Mouse (Mus musculus): ENCODE results near the gene Lsm3. TPM values are rescaled to one million over a fixed set of nuclear protein-coding genes. Genes with fewer than 3 reads are reported as not detected.
"Not testable (repeated sequence)": the region's sequence is repeated elsewhere in the genome, so short reads cannot be mapped to it uniquely, and the experiment has no call there.

Gene Lsm3
- polyA plus RNA-seq (2015; fragmentation: Nextera tagmentation; extraction: Ambion mirVana) = 94.8 and 106 TPM in 2 replicates

DNA sequence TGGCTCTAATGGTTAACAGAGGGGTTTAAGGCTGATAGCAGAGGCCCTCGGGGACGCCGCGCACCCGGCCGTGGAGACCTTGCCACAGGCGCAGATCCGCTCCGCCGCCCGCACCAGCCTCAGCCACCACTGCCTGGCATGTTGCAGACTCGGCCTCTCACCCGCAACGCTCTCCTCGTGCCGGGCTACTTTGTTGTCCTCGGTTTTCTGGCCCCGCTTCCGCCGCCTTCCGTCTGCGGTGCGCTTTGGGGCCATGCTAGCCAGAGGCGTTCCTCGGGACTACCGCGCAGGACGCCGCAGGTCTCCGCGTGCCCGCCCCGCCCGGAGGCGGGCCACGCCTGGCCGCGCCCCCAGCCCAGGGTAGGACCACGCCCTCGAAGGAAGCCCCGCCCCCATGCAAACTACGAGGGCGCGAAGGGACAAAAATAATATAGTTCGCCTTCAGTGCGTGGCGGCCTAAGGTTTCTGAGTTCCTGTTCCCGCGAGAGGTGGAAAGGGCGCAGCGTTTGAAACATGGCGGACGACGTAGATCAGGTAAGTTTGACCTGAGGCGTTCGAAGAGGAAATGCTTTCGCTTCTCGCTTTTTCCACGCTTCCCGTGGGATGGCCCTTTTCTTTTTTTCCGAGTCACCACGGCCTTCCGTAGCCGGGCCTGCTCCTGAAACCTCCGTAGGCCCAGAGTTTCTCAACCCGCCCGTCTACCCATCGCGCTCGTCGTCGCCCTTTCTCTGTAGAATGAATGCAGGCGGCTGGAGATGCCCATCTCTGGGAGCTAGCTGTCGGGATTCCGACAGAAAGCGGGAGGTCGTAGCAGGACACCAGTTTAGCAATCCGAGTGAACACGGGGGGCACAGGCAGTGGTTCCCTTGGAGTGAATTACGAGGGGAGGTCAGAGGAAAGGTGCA lies at the start of gene Lsm3, which contains the start of gene Xpc:
TSS of gene Lsm3 (plus strand) at position 384 of the 905 bp plus-strand sequence.
TSS of gene Xpc (minus strand) at position 344 of the 905 bp plus-strand sequence.
- Histone ChIP-seq H3K36me3 (replicated peaks) (peaks cover 35% of the 10 kb centered on the region), H3K4me3 (replicated peaks) (peak within 1 kb of the TSS; percentile 88), H3K27me3 (peaks cover 7% of the 10 kb centered on the region), H3K4me2 (peak within 1 kb of the TSS; percentile 92), H3K9me3 (replicated peaks) (no peaks in the 10 kb centered on the region), H3K9ac (peak within 1 kb of the TSS; percentile 80), H3K4me1 (replicated peaks) (peaks cover 37% of the 10 kb centered on the region), H3K27ac (replicated peaks) (peak within 1 kb of the TSS; percentile 76)
- under 1% methylated on average over 80 of the region's 80 CpGs for WGBS (ENCODE audit: insufficient replicate concordance)
- ATAC-seq (ENCODE audit: insufficient read depth) = peak; percentile 98

DNA sequence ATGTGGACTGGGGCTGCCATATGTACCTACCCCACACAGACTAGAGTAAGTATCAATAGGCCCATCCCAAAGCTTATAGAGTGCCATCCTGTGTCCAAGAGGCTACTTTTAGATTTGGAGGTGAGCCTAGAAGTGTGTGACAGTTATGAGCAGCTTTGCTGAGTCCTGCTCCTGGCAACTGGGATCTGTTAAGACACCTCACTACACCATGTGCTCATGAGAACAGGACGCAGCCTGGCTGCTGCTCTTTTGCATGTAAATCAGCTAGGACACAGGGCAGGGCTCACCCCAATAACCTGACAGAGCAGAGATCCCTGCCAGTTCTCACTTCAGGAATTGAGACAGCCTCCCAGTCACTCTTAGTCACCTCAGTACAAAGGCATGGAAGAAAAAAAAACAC lies 48.6 kb upstream of the Lsm3 start:
- peaks cover 68% of the 10 kb centered on the region for H3K36me3 ChIP-seq (replicated peaks)
- WGBS (ENCODE audit: insufficient replicate concordance) = 71% methylated on average over 1 of the region's 1 CpGs
- H3K4me1 ChIP-seq (replicated peaks) = peaks cover 24% of the 10 kb centered on the region
- ATAC-seq (ENCODE audit: insufficient read depth) = no peak
- no peak overlapping the region for H3K4me2 ChIP-seq
- no peak overlapping the region for H3K4me3 ChIP-seq (replicated peaks)
- H3K9ac ChIP-seq = no peak overlapping the region
- H3K27me3 ChIP-seq = no peaks in the 10 kb centered on the region
- no peaks in the 10 kb centered on the region for H3K9me3 ChIP-seq (replicated peaks)
- no peak overlapping the region for H3K27ac ChIP-seq (replicated peaks)

DNA sequence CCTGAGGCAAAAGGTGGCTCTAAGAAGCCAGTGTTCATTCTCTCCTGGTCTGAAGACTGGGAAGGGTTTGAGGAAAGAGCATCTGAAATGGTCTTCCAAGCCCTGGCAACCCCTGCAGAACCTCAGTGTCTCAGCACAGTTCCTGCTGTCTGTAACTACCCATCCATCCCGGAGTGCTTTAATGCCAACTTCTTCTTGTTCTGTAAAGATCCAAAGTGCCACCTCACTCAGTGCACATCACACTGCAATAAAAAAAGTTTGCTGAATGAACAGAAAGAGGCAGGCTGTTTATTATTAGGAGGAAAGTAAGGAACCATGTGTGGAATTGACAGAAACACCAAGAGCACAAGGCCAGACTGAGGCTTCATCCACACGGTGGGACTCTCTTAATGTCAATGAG lies 45.0 kb upstream of the Lsm3 start:
- WGBS (ENCODE audit: insufficient replicate concordance) = 75% methylated on average over 2 of the region's 2 CpGs
- H3K9ac ChIP-seq = no peak overlapping the region
- H3K27me3 ChIP-seq = no peaks in the 10 kb centered on the region
- peaks cover 47% of the 10 kb centered on the region for H3K4me1 ChIP-seq (replicated peaks)
- ATAC-seq (ENCODE audit: insufficient read depth) = no peak
- no peak overlapping the region for H3K4me3 ChIP-seq (replicated peaks)
- H3K27ac ChIP-seq (replicated peaks) = no peak overlapping the region
- H3K4me2 ChIP-seq = no peak overlapping the region
- H3K9me3 ChIP-seq (replicated peaks) = no peaks in the 10 kb centered on the region
- peaks cover 40% of the 10 kb centered on the region for H3K36me3 ChIP-seq (replicated peaks)

DNA sequence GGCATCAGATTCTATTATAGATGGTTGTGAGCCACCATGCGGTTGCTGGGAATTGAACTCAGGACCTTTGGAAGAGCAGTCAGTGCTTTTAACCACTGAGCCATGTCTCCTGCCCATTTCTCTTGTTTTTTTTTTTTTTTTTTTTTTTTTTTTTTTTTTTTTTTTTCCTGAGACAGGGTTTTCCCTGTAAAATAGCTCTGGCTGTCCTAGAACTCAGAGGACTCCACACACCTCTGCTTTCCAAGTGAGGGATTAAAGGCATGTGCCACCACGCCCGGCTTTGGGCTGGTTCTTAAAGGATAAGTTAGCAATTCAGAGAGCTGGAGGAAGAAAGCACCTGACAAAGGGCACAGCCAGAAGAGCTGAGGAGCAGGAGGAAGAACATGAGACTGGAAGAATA lies 44.3 kb upstream of the Lsm3 start:
- not testable (repeated sequence) for H3K27ac ChIP-seq (replicated peaks)
- WGBS (ENCODE audit: insufficient replicate concordance) = 79% methylated on average over 3 of the region's 3 CpGs

DNA sequence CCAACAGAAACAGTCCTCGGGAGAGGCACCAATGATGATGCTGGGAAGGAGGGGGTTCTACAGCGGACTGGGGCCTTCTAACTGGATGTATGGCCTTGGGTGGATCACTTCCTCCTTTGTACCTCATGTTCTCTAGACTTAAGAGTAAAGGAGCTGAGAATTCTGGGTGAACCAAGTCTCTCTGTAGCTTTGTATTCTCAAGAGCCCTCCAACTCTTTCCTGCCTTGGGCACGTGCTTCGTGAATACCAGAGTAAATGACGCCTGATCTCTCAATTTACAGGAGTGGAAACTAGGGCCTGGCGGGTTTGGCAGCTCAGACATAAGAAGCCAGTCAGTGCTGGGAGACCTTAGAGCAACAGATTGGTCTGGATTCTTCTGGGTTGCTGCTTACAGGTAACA lies 43.4 kb upstream of the Lsm3 start:
- 6% methylated on average over 6 of the region's 6 CpGs for WGBS (ENCODE audit: insufficient replicate concordance)
- Histone ChIP-seq H3K4me2 (peak overlapping the region; percentile 87), H3K9ac (peak overlapping the region; percentile 72), H3K4me3 (replicated peaks) (peak overlapping the region; percentile 72), H3K36me3 (replicated peaks) (peaks cover 37% of the 10 kb centered on the region), H3K4me1 (replicated peaks) (peaks cover 41% of the 10 kb centered on the region), H3K27ac (replicated peaks) (peak overlapping the region; percentile 54), H3K9me3 (replicated peaks) (no peaks in the 10 kb centered on the region), H3K27me3 (no peaks in the 10 kb centered on the region)
- no peak for ATAC-seq (ENCODE audit: insufficient read depth)

More for the DNA sequence above, 44.3 kb upstream of the Lsm3 start:
- not testable (repeated sequence) for H3K9me3 ChIP-seq (replicated peaks); H3K9ac ChIP-seq; ATAC-seq (ENCODE audit: insufficient read depth); H3K27me3 ChIP-seq
- peaks cover 41% of the 10 kb centered on the region for H3K4me1 ChIP-seq (replicated peaks)
- peak overlapping the region; percentile 72; the same call in 1 of the 2 replicates for H3K4me3 ChIP-seq (replicated peaks)
- peaks cover 38% of the 10 kb centered on the region for H3K36me3 ChIP-seq (replicated peaks)
- peak overlapping the region; percentile 87 for H3K4me2 ChIP-seq

DNA sequence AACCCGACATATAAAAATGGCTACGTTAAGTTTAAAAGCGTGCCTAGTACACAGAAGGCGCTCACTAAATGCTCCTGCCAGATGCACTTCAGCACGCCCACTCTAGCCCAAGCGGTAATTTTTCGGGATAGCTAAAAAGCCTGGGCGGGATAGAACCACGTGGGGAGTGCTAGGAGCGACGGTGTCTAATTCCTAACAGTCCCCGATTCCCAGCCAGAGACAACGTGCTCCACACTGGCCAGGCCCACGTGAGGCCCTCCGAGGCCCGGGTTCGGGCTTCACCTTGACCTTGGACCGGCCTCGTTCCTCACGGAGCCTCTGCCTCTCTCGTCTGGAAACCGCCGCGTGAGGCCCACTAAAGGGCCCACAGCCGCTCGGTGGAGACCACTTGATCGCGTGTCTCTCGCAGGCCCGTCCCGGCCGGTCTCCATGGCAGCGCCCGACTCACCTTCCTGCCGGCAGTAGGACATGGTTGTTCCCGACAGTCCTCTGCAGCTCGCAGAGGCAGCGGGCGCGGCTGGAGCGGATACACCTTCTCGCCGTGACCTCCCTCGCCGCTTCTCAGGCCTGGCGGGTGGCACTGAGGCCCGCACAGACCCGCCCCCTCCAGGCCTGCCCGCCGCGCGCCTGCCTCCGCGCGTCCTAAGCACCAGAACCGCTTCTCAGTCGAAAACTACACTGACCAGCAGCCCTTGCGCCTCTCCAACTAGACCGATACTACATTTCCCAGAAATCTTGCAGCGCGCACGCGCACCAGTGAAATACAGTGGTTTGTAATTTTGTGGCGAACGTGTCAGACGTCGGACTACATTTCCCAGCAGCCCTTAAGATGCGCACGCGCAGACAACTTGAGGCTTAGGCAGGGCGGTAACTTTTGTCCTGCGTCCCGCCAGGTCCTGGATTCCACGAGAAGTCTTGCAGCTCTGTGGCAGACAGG lies 42.6 kb upstream of the Lsm3 start, which contains the start of the genes Chchd4 and Tmem43:
TSS of gene Chchd4 (minus strand) at position 679 of the 937 bp plus-strand sequence.
TSS of gene Tmem43 (plus strand) at position 836 of the 937 bp plus-strand sequence.
- peak; percentile 98 for ATAC-seq (ENCODE audit: insufficient read depth)
- Histone ChIP-seq H3K9ac (peak within 1 kb of the TSS; percentile 78), H3K27ac (replicated peaks) (peak within 1 kb of the TSS; percentile 78), H3K9me3 (replicated peaks) (no peaks in the 10 kb centered on the region), H3K4me3 (replicated peaks) (peak within 1 kb of the TSS; percentile 72), H3K4me1 (replicated peaks) (peaks cover 40% of the 10 kb centered on the region), H3K4me2 (peak within 1 kb of the TSS; percentile 87), H3K27me3 (no peaks in the 10 kb centered on the region), H3K36me3 (replicated peaks) (peaks cover 37% of the 10 kb centered on the region)
- WGBS (ENCODE audit: insufficient replicate concordance) = under 1% methylated on average over 74 of the region's 74 CpGs

DNA sequence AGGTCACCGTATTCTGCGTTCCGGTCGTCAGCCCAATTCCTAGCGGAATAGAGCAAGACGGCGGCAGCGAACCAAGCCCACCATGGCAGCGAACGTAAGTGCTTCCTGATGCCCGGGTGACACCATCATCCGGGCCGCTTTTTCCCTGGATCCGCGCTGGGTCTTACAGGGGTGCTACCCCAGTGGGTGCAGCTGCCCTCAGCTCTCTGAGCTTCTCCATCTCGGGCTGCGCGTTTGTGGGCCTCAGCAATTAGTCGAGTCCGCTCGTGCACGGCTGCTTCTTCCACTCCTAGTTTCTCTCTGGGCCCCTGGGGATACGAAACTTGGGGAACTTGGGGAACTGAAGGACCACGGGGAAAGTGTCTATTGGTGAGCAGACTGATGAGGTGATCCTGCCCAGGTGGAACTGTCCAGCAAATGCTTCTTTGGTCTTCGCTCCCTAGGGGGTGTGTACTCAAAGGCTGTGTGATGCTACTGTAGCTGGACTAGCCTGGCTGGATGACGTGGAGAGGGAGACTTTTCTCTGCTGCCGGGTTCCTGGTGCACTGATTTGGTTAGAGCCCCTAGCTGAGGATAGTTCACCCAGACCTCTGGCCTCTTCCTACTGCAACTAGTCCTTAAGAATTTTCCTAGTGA lies 41.8 kb upstream of the Lsm3 start:
- WGBS (ENCODE audit: insufficient replicate concordance) = under 1% methylated on average over 27 of the region's 27 CpGs
- H3K9ac ChIP-seq = peak overlapping the region; percentile 78
- no peaks in the 10 kb centered on the region for H3K27me3 ChIP-seq
- H3K4me3 ChIP-seq (replicated peaks) = peak overlapping the region; percentile 72
- peak overlapping the region; percentile 87 for H3K4me2 ChIP-seq
- no peaks in the 10 kb centered on the region for H3K9me3 ChIP-seq (replicated peaks)
- peak; percentile 10 for ATAC-seq (ENCODE audit: insufficient read depth)
- peaks cover 38% of the 10 kb centered on the region for H3K36me3 ChIP-seq (replicated peaks)
- peak overlapping the region; percentile 78 for H3K27ac ChIP-seq (replicated peaks)
- peaks cover 37% of the 10 kb centered on the region for H3K4me1 ChIP-seq (replicated peaks)

DNA sequence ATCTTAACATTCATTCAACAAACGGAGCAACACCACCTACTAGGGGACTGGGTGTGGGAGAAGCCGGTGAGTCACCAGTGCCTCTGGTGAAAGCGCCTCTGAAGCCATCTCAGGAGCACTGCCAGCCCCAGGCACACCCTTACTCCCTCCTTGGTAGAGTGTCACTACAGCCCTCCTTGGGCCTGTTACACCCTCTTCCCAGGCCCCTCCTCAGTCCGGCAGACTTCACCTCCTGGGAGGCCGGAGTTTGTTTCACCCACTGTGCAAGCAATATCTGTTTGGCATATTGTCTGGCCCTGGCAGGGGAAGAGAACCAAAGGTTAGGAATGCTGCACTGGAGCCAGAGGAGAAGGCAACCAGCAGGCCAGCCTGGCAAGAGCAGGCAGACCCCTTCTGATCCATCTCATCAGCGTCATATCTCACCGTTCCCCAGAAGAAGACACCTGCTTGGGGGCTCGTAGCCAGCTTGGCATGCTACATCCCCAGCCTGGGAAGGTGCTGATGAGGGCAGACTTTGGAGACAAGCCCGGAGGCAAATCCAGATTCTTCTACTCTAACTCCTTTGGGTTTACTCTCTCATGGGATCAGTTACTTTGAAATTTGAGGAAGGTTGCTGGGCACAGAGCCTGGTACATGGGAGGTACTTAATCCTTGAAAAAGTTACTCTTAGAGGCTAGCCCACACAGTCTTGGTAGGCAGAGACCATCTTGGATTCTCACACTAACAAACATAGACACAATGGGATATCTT lies 41.1 kb upstream of the Lsm3 start:
- Histone ChIP-seq H3K27me3 (no peaks in the 10 kb centered on the region), H3K27ac (replicated peaks) (0 out of 2 replicates have a peak overlapping the region, but pooled peaks have one; percentile 17), H3K4me2 (peak overlapping the region; percentile 87), H3K36me3 (replicated peaks) (peaks cover 38% of the 10 kb centered on the region), H3K9me3 (replicated peaks) (no peaks in the 10 kb centered on the region), H3K4me1 (replicated peaks) (peaks cover 37% of the 10 kb centered on the region), H3K4me3 (replicated peaks) (peak overlapping the region; percentile 72), H3K9ac (peak overlapping the region; percentile 78)
- no peak for ATAC-seq (ENCODE audit: insufficient read depth)
- 61% methylated on average over 9 of the region's 9 CpGs for WGBS (ENCODE audit: insufficient replicate concordance)

DNA sequence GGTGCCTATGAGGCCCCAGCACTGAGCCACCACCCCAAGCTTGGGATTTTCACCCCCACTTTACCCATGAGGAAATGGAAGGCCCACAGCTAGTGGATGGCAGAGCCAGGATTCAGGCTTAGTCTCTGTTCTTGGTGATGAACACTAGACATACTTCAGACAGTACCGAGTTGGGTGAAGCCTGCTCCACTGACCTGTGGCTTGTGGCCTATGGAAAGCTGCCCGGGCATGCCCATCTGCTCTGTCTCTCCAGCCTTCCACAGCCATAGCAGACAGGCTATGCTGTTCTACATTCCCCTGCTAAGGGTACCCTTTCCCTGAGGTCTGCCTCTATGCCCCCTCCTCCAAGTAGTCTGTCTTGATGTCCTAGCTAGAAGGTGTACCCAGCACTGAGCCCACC lies 39.2 kb upstream of the Lsm3 start:
- no peak overlapping the region for H3K4me2 ChIP-seq
- H3K4me1 ChIP-seq (replicated peaks) = peaks cover 29% of the 10 kb centered on the region
- no peak overlapping the region for H3K4me3 ChIP-seq (replicated peaks)
- H3K27me3 ChIP-seq = no peaks in the 10 kb centered on the region
- no peak overlapping the region for H3K27ac ChIP-seq (replicated peaks)
- no peak overlapping the region for H3K9ac ChIP-seq
- 76% methylated on average over 2 of the region's 2 CpGs for WGBS (ENCODE audit: insufficient replicate concordance)
- peaks cover 53% of the 10 kb centered on the region for H3K36me3 ChIP-seq (replicated peaks)
- no peaks in the 10 kb centered on the region for H3K9me3 ChIP-seq (replicated peaks)
- no peak for ATAC-seq (ENCODE audit: insufficient read depth)

DNA sequence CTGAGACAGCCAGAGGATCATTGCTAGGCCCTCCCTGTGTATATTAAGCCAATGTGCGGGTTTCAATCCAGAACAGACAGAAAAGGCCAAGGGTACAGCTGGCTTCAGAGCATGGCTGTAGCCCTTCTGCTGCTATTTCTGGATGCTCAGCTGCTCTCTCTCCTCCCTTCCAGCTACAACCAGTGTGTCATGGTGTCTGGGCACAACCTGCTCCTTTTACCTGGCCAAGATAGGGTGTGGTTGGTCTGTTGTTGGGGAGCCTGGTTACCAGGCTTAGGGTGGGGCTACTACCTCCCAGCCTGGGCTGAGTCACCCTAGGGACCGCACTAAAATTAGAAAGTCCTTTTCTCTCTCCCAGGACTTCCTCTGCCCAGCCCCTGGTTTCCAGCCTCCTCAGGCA lies 32.4 kb upstream of the Lsm3 start:
- WGBS (ENCODE audit: insufficient replicate concordance) = 68% methylated on average over 2 of the region's 2 CpGs
- H3K27ac ChIP-seq (replicated peaks) = no peak overlapping the region

More for the DNA sequence above, 32.4 kb upstream of the Lsm3 start:
- H3K4me2 ChIP-seq = no peak overlapping the region
- no peaks in the 10 kb centered on the region for H3K4me1 ChIP-seq (replicated peaks)
- no peaks in the 10 kb centered on the region for H3K27me3 ChIP-seq
- H3K9ac ChIP-seq = no peak overlapping the region
- no peak overlapping the region for H3K4me3 ChIP-seq (replicated peaks)
- H3K9me3 ChIP-seq (replicated peaks) = no peaks in the 10 kb centered on the region
- ATAC-seq (ENCODE audit: insufficient read depth) = no peak
- peaks cover 93% of the 10 kb centered on the region for H3K36me3 ChIP-seq (replicated peaks)
